Mouse (Mus musculus): Measurements from ENCODE around the gene Mfap3. TPM values are rescaled to one million over a fixed set of nuclear protein-coding genes. Genes with fewer than 3 reads are reported as not detected.

Mfap3 gene
- polyA plus RNA-seq, 1 experiment = 6.4 TPM

GRCm38 (mm10) chr11:57474296-57474941 is 44.0 kb upstream of the Mfap3 start:
- TF ChIP-seq POLR2A (IDR thresholded peaks at IDR 0.05; ENCODE audit: insufficient read length, low read depth) (no peak), CEBPB (IDR thresholded peaks at IDR 0.05; ENCODE audit: insufficient read depth, poor library complexity, severe bottlenecking) (no peak), TCF12 (IDR thresholded peaks at IDR 0.05; ENCODE audit: insufficient read depth, poor library complexity, severe bottlenecking) (no peak), REST (IDR thresholded peaks at IDR 0.05; ENCODE audit: insufficient read depth, insufficient read length) (no peak), POLR2AphosphoS2 (IDR thresholded peaks at IDR 0.05; ENCODE audit: insufficient read length, low read depth) (no peak), MYOD1 (IDR thresholded peaks at IDR 0.05; ENCODE audit: control insufficient read depth in 1 of 3, insufficient read length in 2 of 3, low read depth in 2 of 3) (no peak), MYOG (IDR thresholded peaks at IDR 0.05; ENCODE audit: control insufficient read depth in 1 of 3, insufficient read depth in 1 of 3, insufficient read length in 2 of 3, low read depth in 2 of 3) (no peak)
- H3ac ChIP-seq (ENCODE audit: control insufficient read depth, insufficient read length) = no peak overlapping the region

GRCm38 (mm10) chr11:57475119-57475518 is 43.3 kb upstream of the Mfap3 start:
- no peak overlapping the region for H3K4me2 ChIP-seq (ENCODE audit: low read depth)
- no peaks in the 10 kb centered on the region for H3K27me3 ChIP-seq (ENCODE audit: control insufficient read depth, insufficient read depth, insufficient read length)
- H3ac ChIP-seq (ENCODE audit: control insufficient read depth, insufficient read length) = no peak overlapping the region
- H3K4me3 ChIP-seq = no peak overlapping the region
- H3K79me2 ChIP-seq (ENCODE audit: control insufficient read depth, insufficient read depth) = no peaks in the 10 kb centered on the region
- no peak for TF ChIP-seq TCF3 (IDR thresholded peaks at IDR 0.05; ENCODE audit: insufficient read length, low read depth)
- TF ChIP-seq TCF12 (IDR thresholded peaks at IDR 0.05; ENCODE audit: insufficient read depth, poor library complexity, severe bottlenecking) = no peak
- no peak for TF ChIP-seq SRF (IDR thresholded peaks at IDR 0.05; ENCODE audit: control insufficient read depth, insufficient read length, low read depth)
- no peak for TF ChIP-seq POLR2AphosphoS2 (IDR thresholded peaks at IDR 0.05; ENCODE audit: insufficient read length, low read depth)
- no peak for TF ChIP-seq E2F4 (IDR thresholded peaks at IDR 0.05; ENCODE audit: insufficient read depth)
- no peak for TF ChIP-seq MAX (IDR thresholded peaks at IDR 0.05; ENCODE audit: low read depth)
- no peak for TF ChIP-seq POLR2A (IDR thresholded peaks at IDR 0.05; ENCODE audit: insufficient read length, low read depth)
- no peak for TF ChIP-seq MYOG (IDR thresholded peaks at IDR 0.05; ENCODE audit: control insufficient read depth in 1 of 3, insufficient read depth in 1 of 3, insufficient read length in 2 of 3, low read depth in 2 of 3)
- TF ChIP-seq REST (IDR thresholded peaks at IDR 0.05; ENCODE audit: insufficient read depth, insufficient read length) = no peak
- TF ChIP-seq MYOD1 (IDR thresholded peaks at IDR 0.05; ENCODE audit: control insufficient read depth in 1 of 3, insufficient read length in 2 of 3, low read depth in 2 of 3) = no peak
- TF ChIP-seq USF1 (IDR thresholded peaks at IDR 0.05; ENCODE audit: low read depth) = no peak
- no peaks in the 10 kb centered on the region for H3K36me3 ChIP-seq (ENCODE audit: control insufficient read depth, insufficient read depth)

More at GRCm38 (mm10) chr11:57474296-57474941, 44.0 kb upstream of the Mfap3 start:
- Histone ChIP-seq H3K27me3 (ENCODE audit: control insufficient read depth, insufficient read depth, insufficient read length) (no peaks in the 10 kb centered on the region), H3K36me3 (ENCODE audit: control insufficient read depth, insufficient read depth) (no peaks in the 10 kb centered on the region), H3K79me2 (ENCODE audit: control insufficient read depth, insufficient read depth) (no peaks in the 10 kb centered on the region), H3K4me2 (ENCODE audit: low read depth) (no peak overlapping the region), H3K4me3 (no peak overlapping the region)

GRCm38 (mm10) chr11:57478077-57478476 is 40.4 kb upstream of the Mfap3 start:
- H3ac ChIP-seq (ENCODE audit: control insufficient read depth, insufficient read length) = no peak overlapping the region
- H3K36me3 ChIP-seq (ENCODE audit: control insufficient read depth, insufficient read depth) = no peaks in the 10 kb centered on the region
- TF ChIP-seq POLR2A (IDR thresholded peaks at IDR 0.05; ENCODE audit: insufficient read length, low read depth) (no peak), SRF (IDR thresholded peaks at IDR 0.05; ENCODE audit: control insufficient read depth, insufficient read length, low read depth) (no peak), TCF12 (IDR thresholded peaks at IDR 0.05; ENCODE audit: insufficient read depth, poor library complexity, severe bottlenecking) (no peak), MYOG (IDR thresholded peaks at IDR 0.05; ENCODE audit: control insufficient read depth in 1 of 3, insufficient read depth in 1 of 3, insufficient read length in 2 of 3, low read depth in 2 of 3) (no peak), USF1 (IDR thresholded peaks at IDR 0.05; ENCODE audit: low read depth) (no peak), MYOD1 (IDR thresholded peaks at IDR 0.05; ENCODE audit: control insufficient read depth in 1 of 3, insufficient read length in 2 of 3, low read depth in 2 of 3) (no peak), E2F4 (IDR thresholded peaks at IDR 0.05; ENCODE audit: insufficient read depth) (no peak)

GRCm38 (mm10) chr11:57488436-57488835 is 30.0 kb upstream of the Mfap3 start:
- Histone ChIP-seq H3K4me3 (no peak overlapping the region), H3ac (ENCODE audit: control insufficient read depth, insufficient read length) (no peak overlapping the region), H3K36me3 (ENCODE audit: control insufficient read depth, insufficient read depth) (peaks cover 9% of the 10 kb centered on the region), H3K4me2 (ENCODE audit: low read depth) (no peak overlapping the region), H3K79me2 (ENCODE audit: control insufficient read depth, insufficient read depth) (no peaks in the 10 kb centered on the region), H3K27me3 (ENCODE audit: control insufficient read depth, insufficient read depth, insufficient read length) (no peaks in the 10 kb centered on the region)
- TF ChIP-seq USF1 (IDR thresholded peaks at IDR 0.05; ENCODE audit: low read depth) (no peak), E2F4 (IDR thresholded peaks at IDR 0.05; ENCODE audit: insufficient read depth) (no peak), MAX (IDR thresholded peaks at IDR 0.05; ENCODE audit: low read depth) (no peak), MYOD1 (IDR thresholded peaks at IDR 0.05; ENCODE audit: control insufficient read depth in 1 of 3, insufficient read length in 2 of 3, low read depth in 2 of 3) (no peak), POLR2A (IDR thresholded peaks at IDR 0.05; ENCODE audit: insufficient read length, low read depth) (no peak), SRF (IDR thresholded peaks at IDR 0.05; ENCODE audit: control insufficient read depth, insufficient read length, low read depth) (no peak), MYOG (IDR thresholded peaks at IDR 0.05; ENCODE audit: control insufficient read depth in 1 of 3, insufficient read depth in 1 of 3, insufficient read length in 2 of 3, low read depth in 2 of 3) (no peak), CEBPB (IDR thresholded peaks at IDR 0.05; ENCODE audit: insufficient read depth, poor library complexity, severe bottlenecking) (no peak)

More at GRCm38 (mm10) chr11:57478077-57478476, 40.4 kb upstream of the Mfap3 start:
- Histone ChIP-seq H3K27me3 (ENCODE audit: control insufficient read depth, insufficient read depth, insufficient read length) (no peaks in the 10 kb centered on the region), H3K4me3 (no peak overlapping the region), H3K79me2 (ENCODE audit: control insufficient read depth, insufficient read depth) (no peaks in the 10 kb centered on the region), H3K4me2 (ENCODE audit: low read depth) (no peak overlapping the region)

GRCm38 (mm10) chr11:57496462-57497039 is 21.9 kb upstream of the Mfap3 start:
- Histone ChIP-seq H3ac (ENCODE audit: control insufficient read depth, insufficient read length) (no peak overlapping the region), H3K27me3 (ENCODE audit: control insufficient read depth, insufficient read depth, insufficient read length) (no peaks in the 10 kb centered on the region), H3K36me3 (ENCODE audit: control insufficient read depth, insufficient read depth) (peaks cover 13% of the 10 kb centered on the region), H3K79me2 (ENCODE audit: control insufficient read depth, insufficient read depth) (no peaks in the 10 kb centered on the region), H3K4me2 (ENCODE audit: low read depth) (no peak overlapping the region), H3K4me3 (no peak overlapping the region)
- TF ChIP-seq SRF (IDR thresholded peaks at IDR 0.05; ENCODE audit: control insufficient read depth, insufficient read length, low read depth) (no peak), POLR2AphosphoS2 (IDR thresholded peaks at IDR 0.05; ENCODE audit: insufficient read length, low read depth) (no peak), MYOG (IDR thresholded peaks at IDR 0.05; ENCODE audit: control insufficient read depth in 1 of 3, insufficient read depth in 1 of 3, insufficient read length in 2 of 3, low read depth in 2 of 3) (no peak), TCF12 (IDR thresholded peaks at IDR 0.05; ENCODE audit: insufficient read depth, poor library complexity, severe bottlenecking) (no peak), TCF3 (IDR thresholded peaks at IDR 0.05; ENCODE audit: insufficient read length, low read depth) (no peak), POLR2A (IDR thresholded peaks at IDR 0.05; ENCODE audit: insufficient read length, low read depth) (no peak), CEBPB (IDR thresholded peaks at IDR 0.05; ENCODE audit: insufficient read depth, poor library complexity, severe bottlenecking) (no peak), E2F4 (IDR thresholded peaks at IDR 0.05; ENCODE audit: insufficient read depth) (no peak), MYOD1 (IDR thresholded peaks at IDR 0.05; ENCODE audit: control insufficient read depth in 1 of 3, insufficient read length in 2 of 3, low read depth in 2 of 3) (no peak), REST (IDR thresholded peaks at IDR 0.05; ENCODE audit: insufficient read depth, insufficient read length) (no peak), MAX (IDR thresholded peaks at IDR 0.05; ENCODE audit: low read depth) (no peak), USF1 (IDR thresholded peaks at IDR 0.05; ENCODE audit: low read depth) (no peak)

Data from myocyte (in vitro differentiated cells).